Mouse (Mus musculus) midbrain, embryonic 16.5 days (tissue): ENCODE results near the gene Cyb561d2. TPM values are rescaled to one million over a fixed set of nuclear protein-coding genes. Genes with fewer than 3 reads are reported as not detected.

Experiments
- ATAC-seq: fragments of 200-750 bp; cut with Nextera tagmentation; 2 replicates; pipeline ENCODE4 v1.8.0; 2017; ENCODE audit warnings: moderate TSS enrichment
- H3K27ac ChIP-seq: fragments of 300-500 bp; sonication (generic); 2 replicates; pipeline ENCODE4 v1.5.1; 2014; ENCODE audit warnings: mild to moderate bottlenecking, low read length, mixed read lengths
- H3K27me3 ChIP-seq: fragments of 300-500 bp; sonication (generic); 2 replicates; pipeline ENCODE4 v1.6.1; 2014; ENCODE audit warnings: low read depth, low read length, mixed read lengths; ENCODE audit not compliant: control insufficient read depth, insufficient read depth
- H3K36me3 ChIP-seq: fragments of 300-500 bp; sonication (generic); 2 replicates; pipeline ENCODE4 v1.6.1; 2014; ENCODE audit warnings: mild to moderate bottlenecking, low read length, moderate library complexity, mixed read lengths; ENCODE audit not compliant: control insufficient read depth, insufficient read depth
- H3K4me1 ChIP-seq: fragments of 300-500 bp; sonication (generic); 2 replicates; pipeline ENCODE4 v1.6.1; 2014; ENCODE audit warnings: mild to moderate bottlenecking, low read length, mixed read lengths; ENCODE audit not compliant: control insufficient read depth, insufficient read depth
- H3K4me2 ChIP-seq: fragments of 300-500 bp; sonication (generic); 2 replicates; pipeline ENCODE4 v1.6.1; 2014; ENCODE audit warnings: mild to moderate bottlenecking, low read length, mixed read lengths
- H3K4me3 ChIP-seq: fragments of 300-500 bp; sonication (generic); 2 replicates; pipeline ENCODE4 v1.5.1; 2014; ENCODE audit warnings: low read depth, mild to moderate bottlenecking, low read length, moderate library complexity, mixed read lengths
- H3K9ac ChIP-seq: fragments of 300-500 bp; sonication (generic); 2 replicates; pipeline ENCODE4 v1.6.1; 2014; ENCODE audit warnings: low read depth, low read length, mixed read lengths
- H3K9me3 ChIP-seq: fragments of 300-500 bp; sonication (generic); replicated peaks from 2 replicates; pipeline ENCODE4 v1.6.1; 2014; ENCODE audit warnings: mild to moderate bottlenecking, low read length, mixed read lengths; ENCODE audit not compliant: control insufficient read depth, poor library complexity, severe bottlenecking
- WGBS: fragments of 180-500 bp; shearing (Covaris S2); extraction: QIAGEN DNeasy Blood & Tissue Kit; methylation state at CpG from one replicate; pipeline ENCODE4 v1.1.7; 2014; 5-methylcytosine and 5-hydroxymethylcytosine counted together
- polyA plus RNA-seq: library from polyadenylated mRNA; unstranded; fragments of >200 nt; fragmentation: Nextera tagmentation; extraction: Ambion mirVana; gene quantifications from 2 replicates; pipeline ENCODE4 v1.2.1, GENCODE M21; 2015

The Cyb561d2 gene
- polyA plus RNA-seq, 1 experiment from 2014 or later: 50.7 TPM

GRCm38 (mm10) chr9:107554319-107554825 lies 12.4 kb upstream of the Cyb561d2 start:
- Histone ChIP-seq H3K4me3 (peak overlapping the region; percentile 80), H3K9ac (peak overlapping the region; percentile 88), H3K27ac (peak overlapping the region; percentile 91), H3K36me3 (peaks cover 16% of the 10 kb centered on the region), H3K4me2 (peak overlapping the region; percentile 87), H3K9me3 (no peaks in the 10 kb centered on the region), H3K4me1 (peaks cover 33% of the 10 kb centered on the region), H3K27me3 (peaks cover 31% of the 10 kb centered on the region)
- under 1% methylated on average over 53 of the region's 53 CpGs for WGBS
- ATAC-seq: peak; percentile 93

- WGBS: 7% methylated on average over 37 of the region's 37 CpGs
- H3K9me3 ChIP-seq: no peaks in the 10 kb centered on the region
- peaks cover 33% of the 10 kb centered on the region for H3K27me3 ChIP-seq
- H3K27ac ChIP-seq: peak overlapping the region; percentile 84
- peak overlapping the region; percentile 88 for H3K9ac ChIP-seq
- peak; percentile 77 for ATAC-seq
- peaks cover 10% of the 10 kb centered on the region for H3K36me3 ChIP-seq
- H3K4me1 ChIP-seq: peaks cover 33% of the 10 kb centered on the region
- H3K4me2 ChIP-seq: peak overlapping the region; percentile 87
- peak overlapping the region; percentile 80 for H3K4me3 ChIP-seq
Measured at GRCm38 (mm10) chr9:107553541-107554318, 11.7 kb upstream of the Cyb561d2 start.

GRCm38 (mm10) chr9:107552690-107553393 lies 10.8 kb upstream of the Cyb561d2 start:
- 82% methylated on average over 5 of the region's 5 CpGs for WGBS
- H3K9me3 ChIP-seq: no peaks in the 10 kb centered on the region
- H3K4me3 ChIP-seq: no peak overlapping the region
- peaks cover 33% of the 10 kb centered on the region for H3K4me1 ChIP-seq
- H3K36me3 ChIP-seq: peaks cover 5% of the 10 kb centered on the region
- no peak for ATAC-seq
- no peak overlapping the region for H3K27ac ChIP-seq
- H3K9ac ChIP-seq: no peak overlapping the region
- H3K27me3 ChIP-seq: peaks cover 33% of the 10 kb centered on the region
- peak overlapping the region; percentile 87 for H3K4me2 ChIP-seq

- no peak overlapping the region for H3K27ac ChIP-seq
- H3K4me2 ChIP-seq: peak overlapping the region; percentile 62
- ATAC-seq: no peak
- peaks cover 33% of the 10 kb centered on the region for H3K27me3 ChIP-seq
- no peaks in the 10 kb centered on the region for H3K36me3 ChIP-seq
- no peaks in the 10 kb centered on the region for H3K9me3 ChIP-seq
- H3K4me3 ChIP-seq: peak overlapping the region; percentile 32
- WGBS: 10% methylated on average over 8 of the region's 8 CpGs
- peaks cover 38% of the 10 kb centered on the region for H3K4me1 ChIP-seq
- H3K9ac ChIP-seq: peak overlapping the region; percentile 51
Measured at GRCm38 (mm10) chr9:107551890-107552355, 9.9 kb upstream of the Cyb561d2 start.

GRCm38 (mm10) chr9:107551117-107551889 lies 9.3 kb upstream of the Cyb561d2 start, which contains the start of gene Rassf1:
TSS of gene Rassf1 (plus strand) at chr9:107551555.
- no peaks in the 10 kb centered on the region for H3K9me3 ChIP-seq
- H3K4me1 ChIP-seq: peaks cover 37% of the 10 kb centered on the region
- WGBS: 2% methylated on average over 62 of the region's 63 CpGs

GRCm38 (mm10) chr9:107550491-107551116 lies 8.6 kb upstream of the Cyb561d2 start:
- peaks cover 33% of the 10 kb centered on the region for H3K27me3 ChIP-seq
- H3K4me1 ChIP-seq: peaks cover 32% of the 10 kb centered on the region
- H3K4me2 ChIP-seq: peak overlapping the region; percentile 62
- no peak overlapping the region for H3K9ac ChIP-seq
- no peaks in the 10 kb centered on the region for H3K36me3 ChIP-seq
- 23% methylated on average over 23 of the region's 23 CpGs for WGBS
- no peak for ATAC-seq
- no peak overlapping the region for H3K4me3 ChIP-seq
- H3K27ac ChIP-seq: no peak overlapping the region
- H3K9me3 ChIP-seq: no peaks in the 10 kb centered on the region

More at GRCm38 (mm10) chr9:107551117-107551889, 9.3 kb upstream of the Cyb561d2 start, which contains the start of gene Rassf1:
- H3K36me3 ChIP-seq: no peaks in the 10 kb centered on the region
- no peak for ATAC-seq
- H3K4me3 ChIP-seq: peak within 1 kb of the TSS; percentile 32
- peak within 1 kb of the TSS; percentile 62 for H3K4me2 ChIP-seq
- peak within 1 kb of the TSS; percentile 51 for H3K9ac ChIP-seq
- H3K27ac ChIP-seq: no peak within 1 kb of the TSS
- peaks cover 33% of the 10 kb centered on the region for H3K27me3 ChIP-seq

GRCm38 (mm10) chr9:107549297-107550074 lies 7.5 kb upstream of the Cyb561d2 start:
- no peak overlapping the region for H3K4me2 ChIP-seq
- H3K4me3 ChIP-seq: no peak overlapping the region
- H3K9ac ChIP-seq: no peak overlapping the region
- H3K4me1 ChIP-seq: peaks cover 28% of the 10 kb centered on the region
- no peak overlapping the region for H3K27ac ChIP-seq
- no peak for ATAC-seq
- WGBS: 89% methylated on average over 20 of the region's 20 CpGs
- 0 out of 2 replicates have a peak, but pooled peaks cover 6% of the 10 kb centered on the region for H3K36me3 ChIP-seq
- H3K9me3 ChIP-seq: no peaks in the 10 kb centered on the region
- H3K27me3 ChIP-seq: peaks cover 33% of the 10 kb centered on the region
